In genomic region chr6:145075548-145076224, GRCm38 (mm10) we compare ENCODE assay signal across 8 mouse cellular contexts. TPM values are rescaled to one million over a fixed set of nuclear protein-coding genes. Genes with fewer than 3 reads are reported as not detected.
DNase-seq lines count a peak whose midpoint lies in the region; ATAC-seq and TF ChIP-seq lines count a peak whose summit lies in the region.

Gene Bcat1, minus strand, starts transcription at chr6:145076184.

- H3K27ac ChIP-seq in heart, embryonic 16.5 days (ENCODE audit: low read length): no peak within 1 kb of the TSS
- H3K27ac ChIP-seq in stomach, embryonic 16.5 days (ENCODE audit: low read length): no peak within 1 kb of the TSS

- under 1% methylated on average over 39 of the region's 39 CpGs for WGBS in heart, embryonic 16.5 days
- under 1% methylated on average over 39 of the region's 39 CpGs for WGBS in stomach, embryonic 16.5 days

- peak; percentile 75 for ATAC-seq in common myeloid progenitor, adult 5-6 weeks (replicated peaks; ENCODE audit: low read depth, poor library complexity, severe bottlenecking)
- ATAC-seq in heart, embryonic 16.5 days (replicated peaks; ENCODE audit: extremely low read depth, insufficient read depth, low FRiP score): peak; percentile 25; the same call in 1 of the 2 replicates
- peak; percentile 53; the same call in 1 of the 2 replicates for ATAC-seq in stomach, embryonic 16.5 days (ENCODE audit: insufficient read depth, low FRiP score)

- H3K27me3 ChIP-seq in E14TG2a.4 (ENCODE audit: insufficient read depth, low read length): peaks cover 3% of the 10 kb centered on the region; the same call in 1 of the 2 replicates
- peaks cover 18% of the 10 kb centered on the region for H3K27me3 ChIP-seq in heart, embryonic 16.5 days (ENCODE audit: control insufficient read depth, insufficient read depth, low read length)
- peaks cover 11% of the 10 kb centered on the region for H3K27me3 ChIP-seq in stomach, embryonic 16.5 days (ENCODE audit: control insufficient read depth, insufficient read depth, low read length)

- no peak for TF ChIP-seq CTCF in E14TG2a.4 (conservative IDR thresholded peaks at IDR 0.05; ENCODE audit: low read length)

- peaks cover 54% of the 10 kb centered on the region for H3K4me1 ChIP-seq in E14TG2a.4 (replicated peaks; ENCODE audit: low read depth, low read length)
- H3K4me1 ChIP-seq in heart, embryonic 16.5 days (ENCODE audit: control insufficient read depth, insufficient read depth, low read length): peaks cover 9% of the 10 kb centered on the region
- H3K4me1 ChIP-seq in stomach, embryonic 16.5 days (ENCODE audit: control insufficient read depth, insufficient read depth, low read length): peaks cover 7% of the 10 kb centered on the region

- H3K9ac ChIP-seq in heart, embryonic 16.5 days (ENCODE audit: low read length): peak within 1 kb of the TSS; percentile 51
- peak within 1 kb of the TSS; percentile 67 for H3K9ac ChIP-seq in stomach, embryonic 16.5 days (ENCODE audit: low read length)

- DNase-seq in kidney, adult 11 months: peak; percentile 8
- no peak for DNase-seq in kidney, adult 8-10 months
- DNase-seq in layer of hippocampus, postnatal 10 days (ENCODE audit: low spot score in 2 of 2): peak; percentile 23 to 46
- DNase-seq in mesoderm, embryonic 11.5 days (ENCODE audit: low read depth, low spot score): peak; percentile 80

- peaks cover 20% of the 10 kb centered on the region for H3K36me3 ChIP-seq in E14TG2a.4 (ENCODE audit: insufficient read depth, low read length)
- H3K36me3 ChIP-seq in heart, embryonic 16.5 days (ENCODE audit: control insufficient read depth, insufficient read depth): no peaks in the 10 kb centered on the region
- no peaks in the 10 kb centered on the region for H3K36me3 ChIP-seq in stomach, embryonic 16.5 days (ENCODE audit: control insufficient read depth, insufficient read depth, low read length)

- H3K4me3 ChIP-seq in E14TG2a.4 (replicated peaks; ENCODE audit: low read length): peak within 1 kb of the TSS; percentile 93
- peak within 1 kb of the TSS; percentile 54 for H3K4me3 ChIP-seq in heart, embryonic 16.5 days (ENCODE audit: low read length)
- peak within 1 kb of the TSS; percentile 55 for H3K4me3 ChIP-seq in stomach, embryonic 16.5 days (replicated peaks; ENCODE audit: low read length)

- peak within 1 kb of the TSS; percentile 68 for H3K4me2 ChIP-seq in heart, embryonic 16.5 days (ENCODE audit: low read depth, low read length)
- peak within 1 kb of the TSS; percentile 64 for H3K4me2 ChIP-seq in stomach, embryonic 16.5 days (ENCODE audit: low read depth, low read length)

- peaks cover 11% of the 10 kb centered on the region for H3K9me3 ChIP-seq in E14TG2a.4 (ENCODE audit: low read length)
- H3K9me3 ChIP-seq in heart, embryonic 16.5 days (replicated peaks; ENCODE audit: control insufficient read depth, low read length): no peaks in the 10 kb centered on the region
- H3K9me3 ChIP-seq in stomach, embryonic 16.5 days (replicated peaks; ENCODE audit: control insufficient read depth, low read length): no peaks in the 10 kb centered on the region

RNA-seq across cellular contexts. Expression of gene Bcat1, which starts in this region (rescaled TPM):
- 0.78 and 2.7 TPM in 2 replicates for total RNA-seq in common myeloid progenitor, adult 5-6 weeks (2017)
- polyA plus RNA-seq in heart, embryonic 16.5 days (2015; fragmentation: Nextera tagmentation; extraction: Ambion mirVana): 3.6 and 6.9 TPM in 2 replicates
- 10 to 100 TPM; 78.6 to 79.6 TPM for total RNA-seq in layer of hippocampus, postnatal 10 days (2021)
- polyA plus RNA-seq in stomach, embryonic 16.5 days (2015; fragmentation: Nextera tagmentation; extraction: Ambion mirVana): 15.9 and 24.1 TPM in 2 replicates

Comparison
In these comparisons a context has a peak if more than half of its experiments do, and no peak if none do; other contexts are left out.
1. RNA of gene Bcat1 (total RNA-seq): 78.6 to 79.6 TPM in layer of hippocampus, postnatal 10 days; 0.78 to 2.7 TPM in common myeloid progenitor, adult 5-6 weeks; every median in the first group is over 10 times any median in the second.
2. DNase-seq: peak in kidney, adult 11 months (single experiment), layer of hippocampus, postnatal 10 days (2 of 2) and mesoderm, embryonic 11.5 days (single experiment); none in kidney, adult 8-10 months (0 of 2).
3. ATAC-seq: peak in every context shown above with its lines; median percentile 75 in common myeloid progenitor, adult 5-6 weeks; 53 in stomach, embryonic 16.5 days; 25 in heart, embryonic 16.5 days.
4. Peak in every context shown above with its lines, with median percentiles within 50 percentile points of each other: H3K4me3 ChIP-seq.